Mouse (Mus musculus): Measurements from ENCODE around the gene Zfp282. TPM values are rescaled to one million over a fixed set of nuclear protein-coding genes. Genes with fewer than 3 reads are reported as not detected.
A peak's percentile ranks its signal among the peaks of the same experiment; 100 is the strongest.

Zfp282 gene
- polyA plus RNA-seq, 1 experiment from 2014 or later, result 26.5 TPM

- peak within 1 kb of the TSS; percentile 98 for H3K27ac ChIP-seq
- H3K4me1 ChIP-seq (replicated peaks), result peaks cover 14% of the 10 kb centered on the region
- no peaks in the 10 kb centered on the region; the same call in 1 of the 2 replicates for H3K36me3 ChIP-seq
- ATAC-seq (ENCODE audit: insufficient number of reproducible peaks, insufficient read depth, low FRiP score, low TSS enrichment, low read depth), result peak; percentile 93
- H3K9ac ChIP-seq (replicated peaks), result peak within 1 kb of the TSS; percentile 88
- H3K4me3 ChIP-seq (replicated peaks), result peak within 1 kb of the TSS; percentile 77
- WGBS, result under 1% methylated on average over 67 of the region's 67 CpGs
- H3K9me3 ChIP-seq, result no peaks in the 10 kb centered on the region
- no peaks in the 10 kb centered on the region for H3K27me3 ChIP-seq
- H3K4me2 ChIP-seq, result peak within 1 kb of the TSS; percentile 68
Measured at GRCm38 (mm10) chr6:47920447-47921340, 43.7 kb downstream of the Zfp282 start, which contains the start of gene Zfp212. TSS of gene Zfp212 (plus strand) at chr6:47920476.

GRCm38 (mm10) chr6:47942461-47942860, 65.5 kb downstream of the Zfp282 start:
- no peak for ATAC-seq (ENCODE audit: insufficient number of reproducible peaks, insufficient read depth, low FRiP score, low TSS enrichment, low read depth)
- H3K36me3 ChIP-seq, result peaks cover 21% of the 10 kb centered on the region
- peak overlapping the region; percentile 84; the same call in 1 of the 2 replicates for H3K9ac ChIP-seq (replicated peaks)
- 0 out of 2 replicates have a peak overlapping the region, but pooled peaks have one; percentile 88 for H3K27ac ChIP-seq
- peaks cover 15% of the 10 kb centered on the region for H3K4me1 ChIP-seq (replicated peaks)
- peak overlapping the region; percentile 50 for H3K4me3 ChIP-seq (replicated peaks)
- no peaks in the 10 kb centered on the region for H3K27me3 ChIP-seq
- 53% methylated on average over 12 of the region's 12 CpGs for WGBS
- peak overlapping the region; percentile 73 for H3K4me2 ChIP-seq
- peaks cover 4% of the 10 kb centered on the region; the same call in 1 of the 2 replicates for H3K9me3 ChIP-seq

GRCm38 (mm10) chr6:47943021-47943691, 66.2 kb downstream of the Zfp282 start:
- peaks cover 15% of the 10 kb centered on the region for H3K4me1 ChIP-seq (replicated peaks)
- peak overlapping the region; percentile 50 for H3K4me3 ChIP-seq (replicated peaks)
- no peaks in the 10 kb centered on the region for H3K27me3 ChIP-seq
- H3K9ac ChIP-seq (replicated peaks), result peak overlapping the region; percentile 84
- H3K9me3 ChIP-seq, result peaks cover 4% of the 10 kb centered on the region; the same call in 1 of the 2 replicates
- 11% methylated on average over 64 of the region's 64 CpGs for WGBS
- H3K4me2 ChIP-seq, result peak overlapping the region; percentile 73
- ATAC-seq (ENCODE audit: insufficient number of reproducible peaks, insufficient read depth, low FRiP score, low TSS enrichment, low read depth), result peak; percentile 86
- peaks cover 21% of the 10 kb centered on the region for H3K36me3 ChIP-seq
- peak overlapping the region; percentile 88 for H3K27ac ChIP-seq

- 80% methylated on average over 3 of the region's 3 CpGs for WGBS
- no peak for ATAC-seq (ENCODE audit: insufficient number of reproducible peaks, insufficient read depth, low FRiP score, low TSS enrichment, low read depth)
- H3K4me1 ChIP-seq (replicated peaks), result peaks cover 15% of the 10 kb centered on the region
- peaks cover 4% of the 10 kb centered on the region; the same call in 1 of the 2 replicates for H3K9me3 ChIP-seq
- H3K4me3 ChIP-seq (replicated peaks), result peak overlapping the region; percentile 50
- H3K9ac ChIP-seq (replicated peaks), result peak overlapping the region; percentile 84; the same call in 1 of the 2 replicates
- no peaks in the 10 kb centered on the region for H3K27me3 ChIP-seq
- H3K27ac ChIP-seq, result peak overlapping the region; percentile 88; the same call in 1 of the 2 replicates
- peaks cover 21% of the 10 kb centered on the region for H3K36me3 ChIP-seq
- H3K4me2 ChIP-seq, result peak overlapping the region; percentile 73
Measured at GRCm38 (mm10) chr6:47943721-47944120, 66.7 kb downstream of the Zfp282 start.

GRCm38 (mm10) chr6:47947388-47947787, 70.4 kb downstream of the Zfp282 start:
- H3K4me2 ChIP-seq, result no peak overlapping the region
- no peak overlapping the region for H3K9ac ChIP-seq (replicated peaks)
- H3K4me3 ChIP-seq (replicated peaks), result no peak overlapping the region
- no peaks in the 10 kb centered on the region for H3K27me3 ChIP-seq
- H3K36me3 ChIP-seq, result peaks cover 32% of the 10 kb centered on the region
- peaks cover 4% of the 10 kb centered on the region; the same call in 1 of the 2 replicates for H3K9me3 ChIP-seq
- WGBS, result 90% methylated on average over 4 of the region's 4 CpGs
- no peak overlapping the region for H3K27ac ChIP-seq
- no peak for ATAC-seq (ENCODE audit: insufficient number of reproducible peaks, insufficient read depth, low FRiP score, low TSS enrichment, low read depth)
- peaks cover 13% of the 10 kb centered on the region for H3K4me1 ChIP-seq (replicated peaks)

- no peaks in the 10 kb centered on the region for H3K27me3 ChIP-seq
- H3K4me3 ChIP-seq (replicated peaks), result peak within 1 kb of the TSS; percentile 63
- peaks cover 37% of the 10 kb centered on the region for H3K36me3 ChIP-seq
- under 1% methylated on average over 31 of the region's 31 CpGs for WGBS
- H3K9me3 ChIP-seq, result no peaks in the 10 kb centered on the region
- ATAC-seq (ENCODE audit: insufficient number of reproducible peaks, insufficient read depth, low FRiP score, low TSS enrichment, low read depth), result peak; percentile 98
- H3K4me1 ChIP-seq (replicated peaks), result peaks cover 14% of the 10 kb centered on the region
- H3K4me2 ChIP-seq, result peak within 1 kb of the TSS; percentile 81
- H3K27ac ChIP-seq, result peak within 1 kb of the TSS; percentile 82
- peak within 1 kb of the TSS; percentile 72 for H3K9ac ChIP-seq (replicated peaks)
Measured at GRCm38 (mm10) chr6:47953191-47953726, 76.3 kb downstream of the Zfp282 start, which contains the start of gene Zfp956. TSS of gene Zfp956 (plus strand) at chr6:47953390.

GRCm38 (mm10) chr6:47954425-47954824, 77.4 kb downstream of the Zfp282 start:
- no peak for ATAC-seq (ENCODE audit: insufficient number of reproducible peaks, insufficient read depth, low FRiP score, low TSS enrichment, low read depth)
- Histone ChIP-seq H3K27me3 (no peaks in the 10 kb centered on the region), H3K4me2 (peak overlapping the region; percentile 81), H3K36me3 (peaks cover 49% of the 10 kb centered on the region), H3K27ac (no peak overlapping the region), H3K9ac (replicated peaks) (no peak overlapping the region; the same call in 1 of the 2 replicates), H3K9me3 (no peaks in the 10 kb centered on the region), H3K4me3 (replicated peaks) (peak overlapping the region; percentile 63), H3K4me1 (replicated peaks) (peaks cover 14% of the 10 kb centered on the region)
- 92% methylated on average over 3 of the region's 3 CpGs for WGBS

GRCm38 (mm10) chr6:47957816-47958215, 80.8 kb downstream of the Zfp282 start:
- Histone ChIP-seq H3K4me3 (replicated peaks) (no peak overlapping the region), H3K9ac (replicated peaks) (no peak overlapping the region), H3K36me3 (peaks cover 68% of the 10 kb centered on the region), H3K4me2 (no peak overlapping the region), H3K4me1 (replicated peaks) (peaks cover 14% of the 10 kb centered on the region), H3K27ac (no peak overlapping the region), H3K9me3 (no peaks in the 10 kb centered on the region), H3K27me3 (no peaks in the 10 kb centered on the region)
- no peak for ATAC-seq (ENCODE audit: insufficient number of reproducible peaks, insufficient read depth, low FRiP score, low TSS enrichment, low read depth)

Other genes with a start within 250 kb of the Zfp282 start
- 273 and 276 TPM in 2 replicates for gene Pdia4, start 63.8 kb upstream of the Zfp282 start, polyA plus RNA-seq (2016; fragmentation: Nextera tagmentation; extraction: Ambion mirVana)
- gene Zfp786, start 46.3 kb upstream of the Zfp282 start, polyA plus RNA-seq (2016; fragmentation: Nextera tagmentation; extraction: Ambion mirVana), result 7.1 and 7.2 TPM in 2 replicates
- 10.7 and 11.8 TPM in 2 replicates for gene Zfp398, start 41.5 kb upstream of the Zfp282 start, polyA plus RNA-seq (2016; fragmentation: Nextera tagmentation; extraction: Ambion mirVana)
- 20.5 and 20.9 TPM in 2 replicates for gene Zfp212, start 43.3 kb downstream of the Zfp282 start, polyA plus RNA-seq (2016; fragmentation: Nextera tagmentation; extraction: Ambion mirVana)
- 12.3 and 13.3 TPM in 2 replicates for gene Zfp956, start 76.2 kb downstream of the Zfp282 start, polyA plus RNA-seq (2016; fragmentation: Nextera tagmentation; extraction: Ambion mirVana)
- gene Zfp777, start 171.7 kb downstream of the Zfp282 start, polyA plus RNA-seq (2016; fragmentation: Nextera tagmentation; extraction: Ambion mirVana), result 10.3 and 10.8 TPM in 2 replicates
- gene Zfp746, start 209.4 kb downstream of the Zfp282 start, polyA plus RNA-seq (2016; fragmentation: Nextera tagmentation; extraction: Ambion mirVana), result 34.8 and 35.3 TPM in 2 replicates